Mouse (Mus musculus) heart, postnatal 0 days (tissue): ENCODE data around the gene Calm2.

Source experiments
- CTCF ChIP-seq: IDR thresholded peaks from 2 replicates; pipeline ENCODE4 v1.5.1; 2016; ENCODE audit warnings: antibody characterized with exemption, control low read depth, low read depth
- EP300 ChIP-seq: IDR thresholded peaks from 2 replicates; pipeline ENCODE4 v1.6.1; 2016; ENCODE audit warnings: antibody characterized with exemption, low read depth

DNA sequence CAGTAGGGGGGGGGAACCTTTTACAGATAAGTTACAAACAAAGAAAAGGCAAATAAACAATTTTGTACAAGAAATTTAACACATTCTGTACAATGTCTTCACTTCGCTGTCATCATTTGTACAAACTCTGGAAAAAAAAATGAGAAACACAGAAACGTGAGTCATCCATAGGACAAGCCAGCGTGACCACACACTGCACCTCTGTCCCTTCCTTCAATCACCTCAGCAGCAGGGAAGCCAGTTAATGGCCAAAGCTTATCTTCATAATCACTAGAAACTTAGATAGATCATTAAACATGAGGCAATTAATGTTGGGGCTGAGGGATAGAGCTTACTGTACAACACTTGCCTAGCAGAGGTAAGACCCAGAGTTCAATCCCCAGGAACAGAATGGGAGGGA is 12.8 kb downstream of the Calm2 start:
- TF ChIP-seq CTCF (no peak), EP300 (no peak)
